Mouse (Mus musculus) hematopoietic stem cell, adult 5-6 weeks (primary cell): ENCODE data around the gene Agl. TPM values are rescaled to one million over a fixed set of nuclear protein-coding genes. Genes with fewer than 3 reads are reported as not detected.

Experiments used
- ATAC-seq, 2 experiments: fragments of 125-278 bp in 1 of 2; replicated peaks in 1 of 2; 2 replicates each; pipeline ENCODE4 v1.8.0; 2016 to 2017; ENCODE audit warnings: inconsistent platforms in 2 of 2, mild to moderate bottlenecking in 2 of 2, moderate number of reproducible peaks in 2 of 2, low read depth in 1 of 2, moderate TSS enrichment in 1 of 2; ENCODE audit not compliant: low FRiP score in 2 of 2, poor library complexity in 2 of 2, severe bottlenecking in 2 of 2, insufficient read depth in 1 of 2, low TSS enrichment in 1 of 2
- total RNA-seq: library from RNA; stranded (forward); fragments of 172-1452, 232-1000 nt; gene quantifications from 2 replicates; pipeline ENCODE4 v1.2.3, GENCODE M21; 2017

Agl gene
- total RNA-seq, 1 experiment from 2014 or later = 8.6 TPM

DNA sequence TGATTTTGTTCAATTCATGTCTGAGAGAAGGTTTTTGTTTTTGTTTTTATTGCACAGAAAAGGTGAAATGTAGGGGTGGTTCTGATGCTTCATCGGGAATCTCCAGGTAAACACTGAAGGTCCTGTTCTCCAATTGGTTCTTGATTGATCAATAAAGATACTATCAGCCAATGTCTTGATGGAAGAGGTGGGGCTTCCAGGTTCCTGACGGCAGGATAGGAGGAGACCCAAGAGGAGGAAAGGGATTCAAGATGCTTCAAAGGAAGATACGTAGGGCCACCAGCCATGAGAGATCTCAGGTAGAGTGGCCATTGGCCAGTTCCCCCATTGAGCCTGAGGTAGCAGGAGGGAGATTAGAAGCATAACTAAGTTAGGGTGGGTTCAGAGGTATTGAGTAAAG lies 89.0 kb downstream of the Agl start:
- no peak for ATAC-seq

DNA sequence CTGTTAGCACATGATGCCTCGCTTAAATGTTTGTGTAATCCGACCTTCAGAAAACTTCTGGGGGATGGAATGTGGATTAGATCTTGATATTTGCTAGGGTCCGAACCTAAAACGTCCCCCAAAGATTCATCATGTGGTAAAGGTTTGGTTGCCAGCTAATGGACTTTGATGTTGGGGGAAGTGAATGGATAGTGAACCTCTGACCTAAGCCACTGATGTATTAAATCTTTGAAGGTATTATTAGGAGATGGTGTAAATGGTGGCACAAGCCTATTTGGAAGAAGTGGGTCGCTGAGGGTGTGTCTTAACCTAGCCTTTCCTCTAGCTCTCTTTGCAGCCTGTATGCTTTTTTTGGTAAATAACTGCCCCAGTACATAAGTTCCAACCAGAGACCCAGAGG lies 94.9 kb downstream of the Agl start:
- no peak for ATAC-seq

DNA sequence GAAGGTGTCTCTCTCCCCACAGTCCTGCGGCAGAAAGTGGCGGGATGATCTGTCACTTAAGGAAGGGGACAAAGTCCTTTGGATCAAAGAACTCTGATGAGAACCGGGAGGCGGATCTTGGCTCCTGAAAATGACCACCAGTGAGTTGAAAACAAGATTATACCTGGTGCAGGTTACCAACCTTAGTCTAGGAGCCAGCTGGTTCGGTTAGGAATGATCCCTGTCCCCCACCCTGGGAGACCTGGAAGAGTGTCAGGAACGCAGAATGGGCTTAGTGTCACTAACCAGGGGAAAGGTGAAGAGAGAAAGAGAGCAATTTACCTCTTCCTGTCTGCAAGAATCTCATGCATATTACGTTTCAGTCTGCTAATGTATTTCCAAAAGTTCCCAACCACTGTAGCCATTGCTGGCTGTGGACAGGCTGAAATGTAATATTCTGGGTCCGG lies 95.5 kb downstream of the Agl start, which contains the start of gene Slc35a3:
Slc35a3 (minus strand) TSS at position 396 of the 446 bp plus-strand sequence.
- peak in 1 of 2 experiments; percentile 7; a peak in 1 of 4 replicates for ATAC-seq

DNA sequence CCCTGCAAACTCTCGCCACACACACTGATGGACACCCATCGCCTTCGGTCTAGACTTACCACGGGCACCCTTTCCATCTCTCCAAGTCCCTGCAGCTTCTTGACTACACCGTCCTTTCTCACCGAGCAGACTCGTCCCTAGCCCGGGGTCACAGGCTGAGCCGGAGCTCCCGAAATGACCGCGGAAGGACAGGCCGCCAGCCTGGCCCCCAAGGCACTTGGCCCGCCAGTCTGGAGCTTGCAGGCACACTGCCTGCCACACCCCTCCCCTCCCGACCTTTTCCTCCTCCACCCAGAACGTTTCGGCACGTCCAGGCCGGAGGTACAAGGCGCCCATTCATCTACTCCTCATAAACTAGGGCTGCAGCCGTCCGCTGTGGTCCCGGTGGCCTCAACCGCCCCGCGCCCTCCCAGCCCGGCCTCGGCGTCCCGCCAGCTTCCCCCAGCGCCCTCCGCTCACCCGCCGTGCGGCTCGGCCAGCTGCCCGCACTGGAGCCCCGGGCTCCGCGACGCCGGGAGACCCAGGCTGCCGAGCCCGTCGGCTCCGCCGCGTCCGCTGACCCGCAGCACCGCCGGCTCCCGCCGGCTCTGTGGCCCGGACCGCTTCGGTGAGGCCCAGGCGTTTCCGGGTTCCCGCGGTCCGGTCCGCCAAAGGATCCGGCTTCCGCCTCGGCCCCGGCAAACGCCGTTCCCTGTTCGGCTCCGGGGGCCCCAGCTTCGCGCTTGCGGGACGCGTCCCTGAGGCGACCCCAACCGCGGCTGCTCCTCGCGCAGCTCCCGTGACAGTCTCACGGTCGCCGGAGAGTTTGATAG lies 96.1 kb downstream of the Agl start:
- peak; percentile 74 to 85 for ATAC-seq

DNA sequence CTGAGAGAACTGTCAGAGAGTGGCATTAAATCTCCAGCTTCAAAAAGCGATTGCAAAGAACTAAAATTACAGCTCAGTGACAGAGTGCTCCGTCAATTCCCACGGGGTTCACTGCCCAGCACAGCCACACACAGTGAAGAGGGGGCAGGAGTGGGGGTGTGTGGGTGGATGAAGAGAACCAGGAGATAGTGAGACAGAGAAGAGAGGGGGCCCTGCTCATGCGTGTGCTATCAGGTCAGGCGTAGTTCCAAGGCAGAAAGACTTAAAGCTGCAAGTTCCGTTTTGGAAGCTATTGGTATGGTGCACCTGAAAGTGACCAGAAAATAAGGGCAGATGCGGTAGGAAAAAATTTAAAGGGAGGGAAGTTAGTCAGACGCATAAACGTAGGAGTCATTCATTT lies 97.0 kb downstream of the Agl start:
- peak in 1 of 2 experiments; percentile 29; a peak in 2 of 4 replicates for ATAC-seq

DNA sequence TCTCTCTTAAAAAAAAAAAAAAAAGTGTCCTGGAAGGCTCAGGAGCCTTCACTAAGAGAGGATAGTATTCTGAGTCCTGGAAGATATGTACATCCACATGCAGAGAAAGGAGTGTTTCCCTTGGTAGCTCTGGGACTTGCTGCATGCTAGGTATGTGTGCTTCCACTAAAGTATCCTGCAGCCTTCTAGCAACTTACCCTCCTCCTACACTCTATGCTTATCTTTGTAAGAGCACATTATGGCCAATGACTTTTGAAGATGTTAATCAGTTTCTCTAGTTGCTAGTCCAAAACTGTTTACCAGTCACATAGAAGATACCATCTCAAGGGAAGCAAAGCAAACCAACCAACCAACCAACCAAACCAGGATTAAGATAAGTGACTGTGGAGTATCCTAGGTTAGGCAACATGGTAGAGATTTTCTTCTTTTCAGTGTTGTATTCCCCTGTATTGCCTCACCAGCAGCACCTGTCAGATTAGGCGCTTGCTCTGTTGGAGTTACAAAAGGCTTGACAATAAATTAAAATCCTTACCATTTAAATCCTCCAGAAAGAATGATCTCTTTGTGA lies 102.2 kb downstream of the Agl start:
- no peak for ATAC-seq

DNA sequence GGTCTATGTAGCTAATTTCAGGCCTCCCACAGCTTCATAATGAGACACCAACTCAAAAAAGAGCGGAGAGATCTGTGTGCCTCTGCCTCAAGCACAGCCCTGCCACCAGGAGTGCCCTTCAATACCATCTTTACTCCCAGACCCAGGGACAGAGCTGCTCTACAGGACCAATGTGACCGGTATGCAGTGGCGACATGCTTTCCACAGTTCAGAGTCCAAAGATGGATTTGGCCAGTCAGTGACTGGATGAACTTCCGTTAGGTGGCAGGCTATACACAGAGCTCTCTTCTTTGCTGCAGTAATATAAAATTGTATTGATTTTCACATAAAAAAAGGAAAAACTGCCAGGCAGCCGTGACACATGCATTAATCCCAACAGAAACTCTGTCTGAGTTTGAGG lies 104.1 kb downstream of the Agl start:
- ATAC-seq = no peak

DNA sequence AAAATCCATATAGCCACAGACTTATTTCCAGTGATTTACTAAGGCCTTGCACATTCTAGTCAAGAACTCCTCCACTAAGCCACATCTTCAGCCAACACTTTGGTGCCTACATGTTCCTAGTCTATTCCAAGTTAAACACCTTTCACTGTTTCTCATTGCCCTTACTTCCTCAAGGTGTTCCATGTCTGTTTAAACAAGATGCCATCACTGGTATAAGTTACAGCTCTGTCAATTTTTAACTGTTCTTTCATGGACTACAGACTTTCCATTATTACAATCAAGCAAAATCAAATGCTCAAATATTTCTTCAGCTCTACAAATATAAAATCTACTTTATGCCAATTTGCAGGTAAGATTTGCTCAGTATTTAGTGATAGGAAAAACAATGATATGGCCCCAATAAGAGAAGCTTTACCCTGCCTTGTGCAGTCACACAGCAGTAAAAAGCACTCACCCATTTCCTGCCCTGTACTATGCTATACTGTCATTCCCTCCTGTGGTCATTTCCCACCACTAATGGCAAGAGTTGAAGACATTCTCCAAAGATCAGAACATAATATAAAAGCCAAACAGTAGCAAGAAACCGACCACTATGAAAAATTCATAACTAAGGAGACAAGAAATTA lies 105.2 kb downstream of the Agl start:
- no peak for ATAC-seq

DNA sequence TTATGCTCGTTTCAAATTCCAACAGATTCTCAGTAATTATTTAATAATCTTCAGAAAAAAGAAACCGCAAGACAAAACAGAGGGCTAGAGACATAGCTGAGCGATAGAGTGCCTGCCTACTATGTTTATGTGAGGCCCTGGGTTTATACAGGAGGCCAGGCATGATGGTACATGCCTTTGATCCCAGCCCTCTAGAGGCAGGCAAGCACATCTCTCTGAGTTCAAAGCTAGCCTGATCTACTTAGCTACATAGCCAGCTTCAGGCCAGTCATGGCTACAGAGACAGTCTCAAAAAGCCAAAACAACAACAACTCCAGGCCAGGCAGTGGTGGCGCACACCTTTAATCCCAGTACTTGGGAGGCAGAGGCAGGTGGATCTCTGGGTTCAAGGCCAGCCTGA lies 106.4 kb downstream of the Agl start:
- no peak for ATAC-seq

DNA sequence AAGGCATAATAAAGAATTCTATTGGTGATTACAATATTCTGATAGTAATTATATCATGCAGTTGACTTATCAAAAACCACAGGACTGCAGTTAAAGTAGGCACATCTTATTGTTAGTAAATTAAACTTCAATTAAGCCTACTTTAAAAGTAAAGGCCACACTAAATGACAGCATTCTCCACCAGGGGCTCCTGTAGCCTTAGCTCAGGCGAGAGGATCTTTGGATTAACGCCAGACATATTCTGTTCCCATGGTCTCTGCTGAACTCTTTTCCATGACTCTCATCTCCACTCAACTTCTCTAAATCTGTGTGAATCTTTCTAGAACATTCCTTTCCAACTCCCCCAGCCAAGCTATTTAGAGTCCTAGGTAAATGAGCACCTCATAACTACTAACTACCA lies 109.2 kb downstream of the Agl start:
- peak in 1 of 2 experiments; percentile 36; a peak in 1 of 4 replicates for ATAC-seq

DNA sequence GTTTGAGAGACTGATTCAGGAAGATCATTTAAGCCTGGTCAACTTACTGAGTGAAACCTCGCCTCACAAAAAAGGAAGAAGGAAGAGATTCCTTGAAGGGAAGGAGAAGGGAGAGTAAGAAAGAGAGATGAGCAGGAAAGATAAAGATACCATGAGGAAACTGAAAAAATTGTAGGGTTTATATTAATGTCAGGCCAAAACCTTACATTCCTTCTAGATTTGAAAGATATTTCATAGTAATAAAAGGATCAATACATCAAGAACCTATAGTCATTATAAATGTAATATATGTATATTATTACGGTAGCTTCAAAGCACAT lies 112.3 kb downstream of the Agl start:
- ATAC-seq = no peak

DNA sequence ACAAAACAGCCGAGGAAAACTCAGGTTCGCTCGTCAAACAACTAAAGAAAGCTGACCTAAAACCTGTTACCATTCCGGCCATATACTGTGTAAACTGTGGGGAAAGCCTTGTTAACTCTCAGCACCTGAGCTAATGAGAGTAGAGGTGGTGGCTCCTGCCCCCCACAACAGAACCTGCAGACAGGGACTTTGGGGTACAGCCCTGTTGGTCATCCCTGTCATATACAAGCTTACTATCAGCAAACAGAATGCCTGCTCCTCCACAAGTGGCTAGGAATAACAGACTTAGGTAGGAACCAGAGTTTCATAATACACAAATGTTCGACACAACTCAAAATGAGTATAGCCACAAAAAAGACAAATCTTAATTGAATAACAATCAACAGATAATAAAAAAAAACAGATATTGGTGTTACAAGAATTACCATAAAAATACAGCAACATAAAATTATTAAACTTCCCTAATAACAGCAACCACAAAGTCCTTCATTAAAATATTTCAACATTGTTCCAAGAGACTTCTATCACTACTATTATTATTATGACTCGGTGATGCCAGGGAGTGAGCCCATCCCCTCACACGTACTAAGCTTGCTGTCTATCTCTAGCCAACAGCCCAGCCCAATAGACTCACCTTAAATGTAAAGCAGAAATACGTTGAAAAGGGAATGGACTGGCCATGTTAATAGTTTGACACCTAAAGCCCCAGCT lies 112.9 kb downstream of the Agl start:
- no peak for ATAC-seq

DNA sequence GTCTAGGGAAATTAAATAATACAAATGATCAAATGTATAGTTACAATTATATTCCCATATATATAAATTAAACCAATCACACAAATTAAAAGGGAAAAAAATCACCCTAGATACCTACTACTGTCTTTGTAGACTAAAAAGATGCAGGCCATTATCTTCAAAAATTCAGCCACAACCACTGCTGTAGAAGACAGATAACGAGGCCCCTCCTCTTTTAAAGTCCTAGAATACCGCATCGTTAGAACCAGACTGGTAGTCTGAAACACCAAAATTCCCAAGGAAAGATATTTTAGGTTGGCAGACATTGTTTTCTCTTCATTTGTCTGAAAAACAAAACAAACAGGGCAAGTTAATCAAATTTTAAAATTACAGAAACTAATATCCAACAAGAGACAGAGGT lies 113.7 kb downstream of the Agl start:
- ATAC-seq = no peak

Other genes starting within 250 kb of the Agl start
- gene Lrrc39, start 245.2 kb downstream of the Agl start, total RNA-seq = 0.55 and 1.2 TPM in 2 replicates
- gene Sass6, start 213.2 kb downstream of the Agl start, total RNA-seq = 34.1 and 43.9 TPM in 2 replicates
- 53.8 and 54.4 TPM in 2 replicates for gene Trmt13, start 193.6 kb downstream of the Agl start, total RNA-seq
- 76.5 and 92.3 TPM in 2 replicates for gene Mfsd14a, start 145.5 kb downstream of the Agl start, total RNA-seq
- gene Gm43191, start 126.9 kb downstream of the Agl start, total RNA-seq = not detected in 2 replicates
- gene Slc35a3, start 95.3 kb downstream of the Agl start, total RNA-seq = 48.4 and 57.3 TPM in 2 replicates
- gene Frrs1, start 51.3 kb upstream of the Agl start, total RNA-seq = 22.6 and 33.3 TPM in 2 replicates
- not detected in 2 replicates for gene 4930455H04Rik, start 160.1 kb upstream of the Agl start, total RNA-seq
- gene Palmd, start 160.8 kb upstream of the Agl start, total RNA-seq = not detected in 2 replicates